Mouse (Mus musculus) forebrain, postnatal 0 days (tissue): ENCODE results near the gene Ly6g. TPM values are rescaled to one million over a fixed set of nuclear protein-coding genes. Genes with fewer than 3 reads are reported as not detected.
"Not testable (repeated sequence)": the region's sequence is repeated elsewhere in the genome, so short reads cannot be mapped to it uniquely, and the experiment has no call there.

Source experiments
- ATAC-seq: fragments of 200-750 bp; cut with Nextera tagmentation; 2 replicates; pipeline ENCODE4 v1.8.0; 2017; ENCODE audit warnings: mild to moderate bottlenecking, moderate library complexity
- DNase-seq: peaks from one replicate; pipeline ENCODE4 v3.0.0-alpha.2; 2015
- H3K27ac ChIP-seq: fragments of 300-500 bp; sonication (generic); 2 replicates; pipeline ENCODE4 v1.5.1; 2014; ENCODE audit warnings: low read depth, mild to moderate bottlenecking, antibody characterized with exemption, low read length, moderate library complexity, mixed read lengths
- H3K27me3 ChIP-seq: fragments of 300-500 bp; sonication (generic); 2 replicates; pipeline ENCODE4 v1.6.1; 2014; ENCODE audit warnings: mild to moderate bottlenecking, low read length, mixed read lengths; ENCODE audit not compliant: insufficient read depth
- H3K36me3 ChIP-seq: fragments of 300-500 bp; sonication (generic); 2 replicates; pipeline ENCODE4 v1.6.1; 2014; ENCODE audit warnings: mild to moderate bottlenecking, moderate library complexity; ENCODE audit not compliant: insufficient read depth
- H3K4me1 ChIP-seq: fragments of 300-500 bp; sonication (generic); 2 replicates; pipeline ENCODE4 v1.6.1; 2014; ENCODE audit warnings: antibody characterized with exemption; ENCODE audit not compliant: insufficient read depth
- H3K4me2 ChIP-seq: fragments of 300-500 bp; sonication (generic); 2 replicates; pipeline ENCODE4 v1.6.1; 2014; ENCODE audit warnings: low read depth, mild to moderate bottlenecking, moderate library complexity
- H3K4me3 ChIP-seq: fragments of 300-500 bp; sonication (generic); 2 replicates; pipeline ENCODE4 v1.5.1; 2014; ENCODE audit warnings: low read depth, low read length, mixed read lengths
- H3K9ac ChIP-seq: fragments of 300-500 bp; sonication (generic); 2 replicates; pipeline ENCODE4 v1.6.1; 2014; ENCODE audit warnings: mild to moderate bottlenecking
- H3K9me3 ChIP-seq: fragments of 300-500 bp; sonication (generic); 2 replicates; pipeline ENCODE4 v1.6.1; 2016; ENCODE audit warnings: low read length
- CTCF ChIP-seq: sonication (generic); IDR thresholded peaks from 2 replicates; pipeline ENCODE4 v1.5.1; 2016; ENCODE audit warnings: antibody characterized with exemption, control low read depth, low read depth
- WGBS: fragments of 180-500 bp; shearing (Covaris S2); extraction: QIAGEN DNeasy Blood & Tissue Kit; methylation state at CpG from one replicate; pipeline ENCODE4 v1.1.7; 2014; 5-methylcytosine and 5-hydroxymethylcytosine counted together
- polyA plus RNA-seq: library from polyadenylated mRNA; unstranded; fragments of >200 nt; fragmentation: Nextera tagmentation; extraction: Ambion mirVana; gene quantifications from 2 replicates; pipeline ENCODE4 v1.2.1, GENCODE M21; 2015
- total RNA-seq: library from RNA; depleted of rRNA; stranded (reverse); fragments of >200 nt; gene quantifications from 2 replicates; pipeline ENCODE4 v1.2.3, GENCODE M21; 2014; rRNA removed

The Ly6g gene
- total and polyA plus RNA-seq, 2 experiments from 2014 or later = not detected

DNA sequence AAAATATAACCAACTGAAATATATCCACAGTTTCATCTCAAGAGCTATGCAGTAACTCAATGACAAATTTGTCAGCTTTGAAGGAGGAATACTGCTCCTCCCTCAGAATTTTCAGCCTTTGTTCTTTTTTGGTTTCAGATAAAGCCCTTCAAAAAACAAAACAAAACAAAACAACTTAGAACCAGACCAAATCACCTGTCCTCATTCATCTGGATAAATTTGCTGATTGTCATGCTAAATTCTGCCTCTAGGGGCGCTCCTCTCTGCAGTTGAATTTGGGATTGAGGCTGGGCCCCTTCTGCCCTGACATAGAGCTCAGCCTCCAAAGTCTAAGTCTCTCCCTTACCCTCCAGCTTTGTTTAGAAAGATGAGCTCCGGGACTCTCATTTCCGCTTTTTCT is 35.5 kb downstream of the Ly6g start:
- H3K4me1 ChIP-seq, ATAC-seq, H3K36me3 ChIP-seq, H3K27me3 ChIP-seq, H3K4me2 ChIP-seq, DNase-seq, H3K4me3 ChIP-seq, H3K9me3 ChIP-seq, H3K9ac ChIP-seq, H3K27ac ChIP-seq: not testable (repeated sequence)
- peak; percentile 42 for TF ChIP-seq CTCF
- WGBS = 5% methylated on average over 1 of the region's 3 CpGs

Other genes starting within 250 kb of the Ly6g start
- gene Ly6i, start 171.8 kb upstream of the Ly6g start, total RNA-seq = not detected in 2 replicates
- gene Ly6i, start 171.8 kb upstream of the Ly6g start, polyA plus RNA-seq = 0.18 TPM in 1 of 2 replicates, not detected in the other
- 6.2 and 12.9 TPM in 2 replicates for gene Ly6a, start 157.2 kb upstream of the Ly6g start, total RNA-seq
- 7.2 and 8.3 TPM in 2 replicates for gene Ly6a, start 157.2 kb upstream of the Ly6g start, polyA plus RNA-seq
- gene Ly6c1, start 106.4 kb upstream of the Ly6g start, total RNA-seq = 22.3 and 28.7 TPM in 2 replicates
- gene Ly6c1, start 106.4 kb upstream of the Ly6g start, polyA plus RNA-seq = 22.8 and 22.9 TPM in 2 replicates
- 0.38 TPM in 1 of 2 replicates, not detected in the other for gene Ly6c2, start 43.3 kb upstream of the Ly6g start, total RNA-seq
- gene Ly6c2, start 43.3 kb upstream of the Ly6g start, polyA plus RNA-seq = 0.40 and 0.62 TPM in 2 replicates
- gene BC025446, start 61.1 kb downstream of the Ly6g start, total RNA-seq = not detected in 2 replicates
- not detected in 2 replicates for gene BC025446, start 61.1 kb downstream of the Ly6g start, polyA plus RNA-seq
- not detected in 2 replicates for gene Ly6f, start 113.2 kb downstream of the Ly6g start, total RNA-seq
- gene Ly6f, start 113.2 kb downstream of the Ly6g start, polyA plus RNA-seq = not detected in 2 replicates